Mouse (Mus musculus) CD4-positive, CD25-positive, alpha-beta regulatory T cell, adult 2 months (primary cell): ENCODE results near the gene Mcts2.
A peak's percentile ranks its signal among the peaks of the same experiment; 100 is the strongest.

ENCODE experiments used
- DNase-seq: peaks from one replicate; pipeline ENCODE4 v3.0.0-alpha.2; 2012; ENCODE audit warnings: low read depth, low spot score

The Mcts2 gene

DNA sequence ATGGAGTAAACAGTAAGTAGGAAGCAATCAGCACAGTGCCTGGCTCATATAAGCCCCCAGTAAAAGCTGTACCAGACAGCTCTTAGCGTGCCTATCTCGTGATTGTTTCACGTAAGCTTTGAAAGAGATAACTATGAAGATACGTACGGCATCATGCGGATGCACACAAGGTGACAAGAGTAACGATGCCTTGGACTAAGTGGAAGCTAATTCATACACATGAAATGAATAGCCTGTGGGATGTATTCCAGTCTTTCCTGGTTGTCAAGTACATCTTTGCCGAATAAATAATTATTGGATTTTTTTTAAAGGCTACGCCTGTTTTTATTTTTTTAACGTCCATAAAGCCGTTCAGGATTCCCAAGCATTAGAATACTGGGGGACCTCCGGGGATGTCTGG lies 436 bp upstream of the Mcts2 start:
- DNase-seq: no peak

DNA sequence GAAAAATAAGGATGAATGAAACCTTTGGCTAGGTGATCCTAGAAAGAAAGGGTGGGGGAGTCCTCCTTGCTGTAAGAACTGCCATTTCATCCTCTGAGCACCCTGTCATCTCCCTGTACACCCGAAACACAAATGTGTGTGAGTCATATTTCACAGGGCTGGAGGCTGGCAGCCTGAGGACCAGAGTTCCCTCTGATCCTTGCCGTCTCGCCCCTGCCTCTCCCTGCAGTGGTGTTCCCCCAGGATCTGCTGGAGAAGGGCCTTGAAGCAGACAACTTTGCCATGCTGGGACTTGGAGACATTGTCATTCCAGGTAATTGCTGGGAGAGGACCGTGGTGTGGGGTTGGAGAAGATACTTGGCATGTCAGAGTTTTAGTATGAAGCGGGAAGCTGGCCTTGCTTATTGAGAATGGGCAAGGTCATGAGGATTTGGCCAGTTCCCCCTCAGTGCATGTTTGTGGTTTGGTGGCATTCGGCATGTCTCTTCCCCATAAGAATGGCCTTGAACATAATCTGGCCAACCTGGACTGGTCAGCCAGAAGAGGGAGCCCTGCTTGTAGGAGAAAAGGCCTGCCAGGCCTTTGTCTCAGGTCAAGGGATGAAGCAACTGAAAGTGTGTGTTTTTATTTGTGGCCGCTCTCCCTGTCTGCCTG lies 4.9 kb downstream of the Mcts2 start:
- no peak for DNase-seq

DNA sequence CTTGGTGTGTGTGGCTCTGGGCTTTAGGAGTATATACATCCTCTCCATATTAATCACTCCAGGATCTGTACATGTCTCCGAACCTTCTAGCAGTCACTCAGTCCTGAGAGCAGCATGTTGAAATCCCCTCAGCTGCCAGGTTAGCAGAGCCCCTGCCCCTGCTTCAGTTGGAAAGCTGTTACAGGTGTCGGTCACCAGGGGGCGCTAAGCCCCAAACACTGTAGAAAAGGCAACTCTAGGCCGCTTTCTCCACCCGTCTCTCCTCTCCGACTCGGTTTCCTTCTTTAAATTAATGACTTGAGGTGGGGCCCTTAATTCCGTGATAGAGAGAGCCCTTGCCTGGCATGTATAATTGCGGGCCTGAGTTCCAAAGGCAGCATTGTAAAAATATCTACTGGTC lies 6.4 kb downstream of the Mcts2 start:
- DNase-seq: peak; percentile 81

DNA sequence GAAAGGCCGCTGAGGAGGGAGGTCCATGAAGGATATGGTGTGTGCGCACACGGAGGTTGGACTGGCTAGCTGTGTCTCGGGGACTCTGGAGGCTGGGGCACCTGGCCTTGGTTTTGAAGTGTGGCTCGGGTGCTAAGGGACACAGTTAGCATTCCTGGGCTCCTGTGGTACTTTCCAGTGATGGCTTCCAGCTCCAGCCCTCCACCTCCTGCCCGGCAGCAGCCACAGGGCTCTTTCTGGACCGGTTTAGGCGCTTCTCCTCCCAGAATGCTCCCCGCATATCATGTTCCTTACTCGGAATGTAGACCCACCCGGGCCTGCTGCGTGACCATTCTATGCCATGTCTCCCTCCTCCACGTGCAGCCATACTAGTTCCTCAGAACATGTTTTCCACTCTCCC lies 6.9 kb downstream of the Mcts2 start:
- no peak for DNase-seq

DNA sequence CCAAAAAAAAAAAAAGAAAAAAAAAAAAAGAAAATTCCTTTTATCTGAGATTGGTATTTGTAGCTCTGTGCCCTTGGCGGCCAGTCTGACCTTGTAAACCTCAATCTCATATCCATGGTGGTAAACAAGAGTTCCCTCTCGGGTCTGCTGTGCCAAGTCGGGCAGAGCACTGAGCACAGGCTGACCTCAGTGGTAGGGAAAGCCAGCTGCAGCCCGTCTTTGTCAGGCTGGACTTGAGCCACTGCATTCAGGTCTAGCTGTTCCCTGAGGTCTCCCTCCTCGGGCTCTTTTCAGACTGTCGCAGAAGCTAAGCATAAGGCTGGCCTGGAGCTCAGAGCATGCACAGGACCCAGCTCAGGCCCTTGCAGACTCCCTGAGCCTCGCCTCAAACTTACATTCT lies 7.9 kb downstream of the Mcts2 start:
- DNase-seq: no peak

DNA sequence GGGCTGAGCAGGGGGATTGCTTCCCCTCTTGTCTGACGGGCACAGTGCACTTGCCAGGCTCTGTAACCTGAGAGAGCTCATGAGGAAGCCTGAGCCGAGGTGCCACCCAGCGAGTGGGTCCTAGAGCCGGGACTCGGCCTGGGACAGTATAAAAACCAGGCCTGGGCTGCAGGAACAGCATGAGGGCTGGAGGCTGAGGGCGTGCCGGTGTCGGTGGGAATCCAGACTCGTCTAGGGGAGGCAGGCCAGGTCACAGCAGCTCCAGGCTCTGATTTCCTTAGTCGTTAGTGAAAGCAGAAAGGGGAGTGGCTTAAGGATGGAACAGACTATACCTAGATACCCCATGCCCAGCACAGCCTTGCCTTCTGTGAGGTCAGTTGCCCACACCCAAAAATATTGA lies 9.2 kb downstream of the Mcts2 start:
- no peak for DNase-seq

DNA sequence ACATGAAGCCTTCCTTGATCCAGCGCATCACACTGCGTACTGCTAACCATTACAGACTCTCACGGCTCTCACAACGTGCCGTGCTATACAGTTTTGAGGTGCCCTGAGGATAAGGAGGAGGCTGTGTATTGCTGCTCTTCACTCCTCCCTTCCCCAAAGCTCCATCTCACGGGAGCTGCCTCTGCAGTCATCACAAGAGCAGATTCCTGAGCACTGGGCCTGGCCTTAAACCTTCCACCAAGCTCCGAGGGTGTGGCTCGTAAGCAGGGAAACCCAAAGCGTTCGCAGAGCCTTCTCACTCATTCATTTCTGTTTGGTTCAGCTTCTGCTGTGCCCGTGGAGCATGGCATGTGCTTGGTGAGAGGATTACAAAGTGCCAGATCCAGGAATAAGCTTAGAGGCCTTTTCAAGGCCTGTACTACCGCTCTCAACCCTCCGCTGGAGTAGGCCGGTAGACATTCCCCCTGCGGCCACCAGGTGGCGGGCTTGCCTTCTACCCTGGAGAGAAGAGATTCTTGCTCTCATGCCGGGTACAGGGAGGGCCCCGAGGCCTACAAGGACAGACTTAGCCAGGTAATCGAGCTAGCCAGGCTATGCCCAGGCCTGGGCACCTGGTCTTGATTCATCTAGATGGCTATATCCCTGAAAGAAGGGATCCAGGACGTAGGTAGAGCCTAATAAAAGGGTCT lies 9.8 kb downstream of the Mcts2 start:
- peak; percentile 92 for DNase-seq

DNA sequence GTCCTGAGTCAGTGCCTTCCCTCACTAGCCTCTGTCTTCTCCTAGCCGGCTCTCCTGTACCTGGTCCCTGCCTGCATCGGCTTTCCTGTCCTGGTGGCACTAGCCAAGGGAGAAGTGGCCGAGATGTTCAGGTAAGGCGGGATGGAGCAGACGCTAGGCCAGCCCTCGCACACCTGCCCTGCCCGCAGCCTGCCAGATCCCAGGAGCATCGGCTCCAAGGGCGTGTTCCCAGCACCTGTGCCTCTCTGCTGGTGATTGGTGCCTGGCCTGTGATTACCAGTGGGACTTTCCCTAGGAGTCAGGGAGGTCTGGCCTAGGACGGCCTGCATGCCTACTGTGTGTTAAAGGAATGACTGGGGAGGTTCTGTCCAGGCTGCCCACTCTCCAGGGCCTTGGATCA lies 13.3 kb downstream of the Mcts2 start:
- no peak for DNase-seq

DNA sequence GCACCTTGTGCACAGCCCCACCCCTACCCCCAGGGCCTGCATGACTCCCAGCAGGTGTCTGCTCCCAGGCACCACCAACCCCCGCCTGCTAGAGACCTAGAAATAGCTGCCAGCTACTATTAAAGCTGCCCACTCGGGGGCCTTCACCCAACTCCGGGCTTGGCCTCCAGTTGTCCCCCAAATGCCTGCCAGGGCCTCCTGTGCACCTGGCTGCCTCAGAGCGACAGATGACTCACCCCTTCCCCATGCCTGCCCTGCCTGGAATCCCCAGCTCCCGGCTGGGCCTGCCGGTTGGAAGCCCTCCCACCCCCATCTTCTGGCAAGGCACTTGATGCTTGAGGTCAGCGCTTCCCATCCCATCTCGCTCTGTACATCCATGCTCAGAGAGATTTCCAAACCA lies 13.9 kb downstream of the Mcts2 start:
- DNase-seq: no peak

DNA sequence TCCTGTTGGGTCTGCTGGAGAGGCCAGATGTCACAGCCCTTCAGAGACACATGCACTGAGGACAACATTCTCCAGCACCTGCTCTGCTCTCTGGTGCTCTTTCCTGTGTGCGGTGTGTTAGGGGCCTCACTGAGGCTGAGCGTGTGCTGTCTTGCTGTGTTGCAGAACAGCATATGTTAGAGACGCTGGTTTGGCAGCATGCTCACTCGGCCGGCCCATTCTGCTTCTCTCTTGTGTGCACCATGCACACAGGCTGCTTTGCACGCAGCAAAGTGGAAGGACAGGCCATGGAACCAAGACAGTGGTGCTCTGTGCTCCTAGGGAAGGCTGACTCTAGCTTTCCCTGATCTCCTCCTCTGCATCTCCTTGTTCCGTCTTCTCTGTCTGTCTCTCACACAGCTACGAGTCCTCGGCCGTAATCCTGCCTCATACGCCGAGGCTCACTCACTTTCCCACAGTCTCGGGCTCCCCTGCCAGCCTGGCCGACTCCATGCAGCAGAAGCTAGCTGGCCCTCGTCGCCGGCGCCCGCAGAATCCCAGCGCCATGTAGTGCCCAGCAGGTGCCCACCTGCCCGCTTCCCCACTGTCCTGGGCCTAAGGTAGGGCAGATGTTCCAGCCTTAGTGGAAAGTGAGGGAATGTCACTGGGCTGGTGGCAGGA lies 16.9 kb downstream of the Mcts2 start:
- DNase-seq: no peak

DNA sequence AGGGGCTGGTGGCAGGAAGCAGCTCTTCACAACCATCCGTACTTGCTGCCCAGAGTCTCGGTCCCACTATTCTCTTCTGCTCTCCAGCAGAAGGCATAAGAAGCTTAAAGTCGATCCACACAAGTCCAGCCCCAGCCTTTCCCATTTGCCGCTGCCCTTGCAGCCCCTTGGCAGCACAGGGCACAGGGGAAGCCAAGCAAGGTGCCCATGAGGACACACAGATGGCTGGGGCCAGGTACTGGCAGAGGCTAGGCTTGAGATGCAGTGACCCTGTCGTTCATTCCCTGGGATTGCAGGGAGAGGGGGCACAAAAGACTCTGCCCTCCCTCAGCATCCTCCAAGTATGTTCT lies 17.4 kb downstream of the Mcts2 start:
- DNase-seq: no peak

DNA sequence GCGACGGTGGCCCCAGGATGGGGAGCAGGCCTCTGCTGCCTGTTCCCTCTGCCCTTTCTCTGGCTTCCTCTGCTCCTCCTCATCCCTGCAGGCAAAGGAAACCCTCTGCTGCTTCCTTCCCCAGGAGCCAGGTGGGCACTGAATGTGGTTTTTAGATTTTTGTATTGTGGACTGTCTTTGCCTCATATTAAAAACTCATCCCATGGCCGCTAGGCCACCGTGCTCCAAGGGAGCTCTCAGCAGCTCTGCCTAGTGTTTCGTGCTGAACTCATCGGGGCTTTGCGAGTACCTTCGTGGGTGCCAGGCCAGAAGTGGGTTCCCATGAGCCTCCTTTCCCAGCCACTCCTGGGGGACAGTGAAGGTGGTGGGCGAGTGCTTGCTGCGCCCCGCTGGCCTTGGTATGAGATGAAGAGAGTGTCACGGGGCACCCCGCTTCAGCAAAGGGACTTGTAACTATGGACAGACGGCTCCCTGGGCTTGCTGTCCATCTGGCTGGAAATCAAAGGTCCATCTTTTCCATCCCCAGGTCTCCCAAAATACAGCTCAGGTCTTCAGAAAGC lies 18.1 kb downstream of the Mcts2 start:
- DNase-seq: no peak

DNA sequence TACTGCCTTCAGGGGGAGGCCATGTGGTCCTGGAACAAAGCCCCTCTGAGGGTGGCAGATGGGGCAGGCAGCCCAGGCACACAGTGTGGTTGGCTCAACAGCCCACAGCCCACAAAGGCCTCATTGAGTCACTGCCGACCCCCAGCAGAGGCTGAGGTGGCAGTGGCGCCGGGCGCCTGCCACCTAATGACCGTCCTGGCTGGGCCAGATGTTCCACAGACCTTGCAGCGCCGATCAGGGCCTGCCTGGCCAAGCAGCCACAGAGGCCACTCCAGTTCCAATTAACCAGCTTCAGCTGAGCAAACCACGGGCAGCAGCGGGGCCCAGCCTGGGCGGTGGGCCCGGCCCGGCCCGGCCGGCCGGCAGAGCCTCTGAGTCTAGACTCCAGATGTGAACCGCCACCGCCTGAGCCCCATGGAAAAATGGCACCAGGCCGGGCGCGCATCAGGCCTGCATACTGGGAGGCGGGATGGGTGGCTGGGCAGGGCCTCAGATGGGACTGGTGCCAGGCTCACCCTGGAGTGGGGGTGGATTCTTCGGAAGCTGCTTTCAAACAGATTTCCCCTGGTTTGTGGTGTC lies 19.2 kb downstream of the Mcts2 start:
- no peak for DNase-seq

DNA sequence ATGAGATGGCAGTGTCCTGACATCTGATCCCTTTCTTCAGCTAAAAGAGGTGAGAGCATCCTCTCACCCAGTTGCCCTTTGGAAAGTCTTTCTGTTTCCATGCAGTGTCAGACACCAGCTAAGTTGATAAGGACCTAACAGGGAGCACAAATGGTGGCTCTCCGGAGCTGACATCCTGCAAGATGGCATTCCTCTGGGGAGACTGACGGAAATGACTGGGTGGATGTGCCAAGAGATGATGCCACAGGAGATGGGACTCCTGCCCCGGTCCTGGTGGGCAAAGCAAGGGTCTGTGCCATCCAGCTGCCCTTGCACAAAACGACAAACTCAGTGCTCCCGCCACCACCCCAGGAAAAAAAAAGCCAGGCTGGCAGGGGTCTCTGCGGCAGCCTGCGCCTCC lies 20.4 kb downstream of the Mcts2 start:
- DNase-seq: no peak

DNA sequence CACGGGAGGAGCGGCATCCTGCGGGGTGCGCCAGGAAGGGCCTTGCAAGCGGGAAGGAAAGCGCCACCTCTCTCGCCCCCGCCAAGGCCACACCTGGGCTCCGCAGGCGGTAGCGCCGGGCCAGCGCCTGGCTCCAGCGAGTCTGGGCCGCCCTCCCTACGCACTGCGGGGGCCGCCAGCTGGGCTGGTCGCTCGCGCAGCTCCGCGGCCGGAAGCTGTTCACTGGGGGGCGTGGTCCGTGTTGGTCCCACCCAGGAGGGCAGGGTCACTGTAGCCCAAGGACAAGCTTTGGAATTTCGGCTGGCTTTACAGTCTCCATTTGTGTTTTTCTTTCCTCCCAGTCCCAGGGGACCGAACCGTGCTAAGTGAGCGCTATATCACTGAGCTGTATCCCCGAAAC lies 20.8 kb downstream of the Mcts2 start:
- no peak for DNase-seq

DNA sequence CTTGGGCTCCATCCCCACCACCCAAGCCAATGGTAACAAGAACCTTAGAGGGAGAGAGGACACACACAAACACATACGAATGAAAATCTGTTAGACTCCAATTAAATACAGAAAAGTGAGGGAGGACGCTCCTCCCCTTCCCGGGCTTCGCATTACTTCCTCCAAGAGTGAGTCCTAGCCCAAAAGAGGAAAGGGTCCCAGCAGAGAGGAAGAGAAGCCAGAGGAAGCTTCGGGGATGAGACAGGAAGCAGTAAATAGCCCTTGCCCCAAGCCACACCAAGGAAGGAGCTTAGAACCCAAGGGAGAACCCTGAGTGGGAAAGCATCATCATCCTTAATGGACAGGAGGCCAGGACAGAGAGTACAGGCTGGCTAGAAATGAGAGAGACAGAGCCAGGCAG lies 22.2 kb downstream of the Mcts2 start:
- DNase-seq: no peak

DNA sequence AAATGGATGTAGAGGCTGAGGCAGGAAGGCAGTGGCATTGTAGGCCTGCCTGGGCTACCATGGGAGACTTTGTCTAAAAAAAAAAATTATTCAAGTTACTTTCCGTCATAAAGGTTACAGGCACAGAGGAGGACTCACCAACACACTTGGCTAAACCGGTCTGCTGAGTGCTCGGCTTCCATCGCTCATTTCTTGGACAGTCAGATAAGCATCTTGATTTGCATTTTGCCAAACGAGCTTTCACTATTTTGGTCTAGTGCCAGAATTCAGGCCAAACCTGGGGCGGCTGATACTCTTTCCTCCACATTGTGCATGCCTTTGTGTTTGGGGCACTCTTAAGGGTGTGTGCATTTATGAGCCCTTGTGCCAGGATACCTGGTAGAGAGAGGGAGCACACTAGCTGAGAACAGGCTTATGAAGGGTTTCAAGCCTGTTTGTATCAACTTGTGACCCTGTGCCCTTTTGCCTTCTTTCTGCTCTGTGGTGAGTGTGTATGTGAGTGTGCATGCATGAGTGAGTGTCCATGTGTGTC lies 29.5 kb downstream of the Mcts2 start:
- no peak for DNase-seq

DNA sequence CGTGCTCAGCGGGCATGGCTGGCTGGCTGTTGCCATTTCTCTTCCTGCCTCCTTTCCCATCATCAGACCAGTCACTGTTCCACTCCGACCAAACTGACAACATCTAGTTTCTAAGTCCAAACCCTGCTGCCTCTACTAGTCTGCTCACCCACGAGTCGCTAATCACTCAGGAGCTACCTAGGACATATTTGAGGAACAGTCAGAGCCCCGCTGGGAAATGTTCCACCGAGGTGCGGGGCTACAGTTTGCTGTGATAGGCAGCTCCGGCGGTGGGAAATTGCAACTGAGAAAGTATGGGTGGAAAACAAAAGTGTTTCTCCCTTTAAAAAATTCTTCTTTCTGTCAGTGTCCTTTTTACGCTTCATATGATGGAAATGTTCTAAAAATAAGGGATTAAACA lies 30.8 kb downstream of the Mcts2 start:
- DNase-seq: no peak

DNA sequence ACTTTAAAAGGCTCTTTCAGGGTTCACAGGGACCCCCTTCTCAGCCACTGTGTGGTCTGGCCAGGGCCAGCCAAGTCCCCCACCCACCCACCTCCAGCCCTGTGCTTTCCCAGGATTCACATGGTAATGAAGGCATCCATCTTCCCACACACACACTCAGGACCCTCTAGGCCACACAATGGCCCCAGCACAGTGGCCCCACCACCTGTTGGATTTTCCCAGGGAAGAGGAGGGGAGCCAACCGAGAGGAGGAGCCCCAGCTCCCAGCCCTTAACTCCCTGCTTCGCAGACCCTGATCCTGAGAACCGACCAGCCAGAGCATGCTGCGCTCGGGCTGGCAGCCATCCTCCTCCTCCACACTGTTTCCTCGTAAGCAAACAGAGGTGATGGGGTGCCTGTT lies 31.2 kb downstream of the Mcts2 start:
- no peak for DNase-seq

DNA sequence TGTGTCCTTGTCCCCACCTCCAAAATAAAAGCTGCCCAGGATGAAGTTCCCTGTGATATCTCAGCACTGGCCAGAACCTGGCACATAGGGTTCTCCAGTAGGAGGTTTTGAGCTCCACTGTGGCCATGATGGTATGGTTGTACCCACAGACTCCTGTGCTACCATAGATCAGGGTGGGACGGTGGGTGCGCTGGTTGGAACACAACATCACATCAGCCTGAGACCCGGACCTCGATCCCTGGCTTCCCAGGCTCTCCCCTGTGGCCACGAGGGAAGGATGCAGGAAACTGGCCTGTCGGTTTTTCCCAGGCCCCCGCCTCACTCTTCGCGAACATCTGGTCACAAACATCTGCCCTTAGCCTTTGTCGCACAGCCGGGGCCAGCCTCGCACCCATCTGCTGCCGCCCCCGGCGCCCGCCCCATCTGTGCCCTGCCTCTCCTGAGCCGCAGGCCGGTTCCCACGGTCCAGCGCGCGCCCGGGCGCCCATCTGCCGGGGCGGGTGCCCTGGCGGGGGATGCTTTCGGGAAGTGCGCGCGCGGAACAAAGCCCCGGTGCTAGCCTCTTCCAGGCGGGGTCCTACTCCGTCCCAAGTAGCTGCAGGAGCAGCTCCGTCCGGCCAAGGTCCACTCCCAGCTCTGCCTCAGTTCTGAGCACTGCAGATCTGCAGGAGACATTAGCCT lies 37.0 kb downstream of the Mcts2 start:
- DNase-seq: no peak

DNA sequence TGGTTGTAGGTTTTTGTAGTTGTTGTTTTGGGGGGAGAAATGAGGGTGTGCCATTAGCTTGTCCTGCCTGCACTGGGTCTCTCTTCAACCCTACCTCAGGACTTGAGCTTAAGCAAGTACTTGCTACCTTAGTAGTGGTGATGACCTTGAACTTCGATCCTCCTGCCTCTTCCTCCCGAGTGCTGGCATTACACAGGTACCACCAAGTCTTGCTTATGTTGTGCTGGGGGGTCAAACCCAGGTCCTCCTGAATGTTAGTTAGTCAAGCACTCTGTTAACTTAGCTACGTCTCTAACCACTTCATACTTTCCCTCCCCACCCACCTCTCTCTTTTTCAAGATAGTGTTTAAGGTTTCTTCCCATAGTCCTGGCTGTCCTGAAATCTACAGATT lies 37.5 kb downstream of the Mcts2 start:
- no peak for DNase-seq
